Mouse (Mus musculus) thymus, postnatal 25 days (tissue): Measurements from ENCODE around the gene Tmem167.

Source experiments
- DNase-seq: peaks from one replicate; pipeline ENCODE4 v3.0.0; 2022

The Tmem167 gene

GRCm38 (mm10) chr13:90186694-90187093 is 97.8 kb downstream of the Tmem167 start:
- no peak for DNase-seq

DNA sequence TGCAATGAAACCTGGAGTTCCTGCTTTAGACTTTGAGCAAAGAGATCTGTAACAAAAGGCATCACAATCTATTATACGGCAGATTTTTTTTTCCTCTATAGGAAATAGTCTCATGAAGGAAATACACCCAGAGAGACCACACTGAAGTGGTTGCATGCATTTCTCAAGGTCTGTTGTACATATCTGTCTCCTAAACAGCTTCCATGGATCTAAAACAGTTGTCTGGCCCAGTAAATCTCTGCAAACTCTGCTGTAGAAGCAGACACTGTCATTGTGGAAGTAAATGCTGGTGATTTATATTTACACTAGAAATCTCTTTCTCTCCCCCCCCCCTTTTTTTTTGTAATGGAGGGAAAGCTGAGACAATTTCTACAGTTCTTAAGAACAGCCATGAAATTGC is 99.1 kb downstream of the Tmem167 start:
- no peak for DNase-seq

DNA sequence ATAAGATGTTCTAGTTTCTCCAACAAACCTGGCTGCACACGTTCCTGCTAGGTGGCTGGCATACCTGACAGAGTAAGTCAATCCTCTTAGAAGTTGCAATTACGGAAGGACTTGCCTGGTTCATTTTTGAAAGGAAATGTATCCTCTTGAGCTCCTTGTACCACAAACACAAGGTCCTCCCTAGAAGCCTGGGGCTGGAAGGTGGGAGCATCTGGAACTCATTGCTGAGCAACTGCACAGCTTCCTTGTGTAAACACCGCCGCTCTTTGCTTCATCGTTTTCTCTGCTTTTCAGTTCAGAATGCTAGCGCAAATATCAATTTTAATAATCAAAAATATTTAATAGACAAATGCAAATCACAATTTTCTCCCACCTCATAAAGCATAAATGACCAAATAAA is 102.9 kb downstream of the Tmem167 start:
- no peak for DNase-seq
